ENCODE assay signal across 14 mouse cellular contexts in genomic region chr9:46645469-46645884, GRCm38 (mm10).
DNase-seq lines count a peak whose midpoint lies in the region; ATAC-seq lines count a peak whose summit lies in the region.
"Had no signal": no experiment of that assay in that cellular context is flagged by ENCODE, and none has a peak within 500 bp of the region (broad histone marks: within the 10 kb centered on the region; RNA-seq: fewer than 3 reads in every experiment).

No protein-coding gene starts in this region.

- H3K4me1 ChIP-seq in heart, embryonic 16.5 days (ENCODE audit: control insufficient read depth, insufficient read depth, low read length): no peaks in the 10 kb centered on the region
- H3K4me1 ChIP-seq in forebrain, embryonic 15.5 days: peaks cover 17% of the 10 kb centered on the region
- H3K4me1 ChIP-seq in midbrain, embryonic 11.5 days (ENCODE audit: control insufficient read depth, insufficient read depth, low read length): peaks cover 12% of the 10 kb centered on the region
- H3K4me1 ChIP-seq: limb, embryonic 13.5 days had no signal

- H3K27ac ChIP-seq in heart, embryonic 16.5 days (ENCODE audit: low read length): no peak overlapping the region
- H3K27ac ChIP-seq in forebrain, embryonic 15.5 days (replicated peaks): peak overlapping the region; percentile 62
- no peak overlapping the region for H3K27ac ChIP-seq in midbrain, embryonic 11.5 days (ENCODE audit: low read depth, low read length)
- H3K27ac ChIP-seq: embryonic facial prominence, embryonic 15.5 days; gastrocnemius, adult 2 months; limb, embryonic 13.5 days had no signal

- no peak for DNase-seq in heart, adult 18-20 months
- DNase-seq in embryo, embryonic 10 days (ENCODE audit: low spot score): peak; percentile 33
- peak; percentile 86 for DNase-seq in midbrain, embryonic 11.5 days (ENCODE audit: low spot score, missing footprints)
- no peak for DNase-seq in cerebellum, postnatal 36 days
- no peak for DNase-seq in adrenal gland, adult 8-10 months
- no peak for DNase-seq in urinary bladder, postnatal 10 days (ENCODE audit: low spot score)
- DNase-seq: adrenal gland, postnatal 10 days; cerebellum, adult 11-12 months; gastrocnemius, adult 2 months; lung, postnatal 10 days had no signal

- no peak overlapping the region for H3K4me3 ChIP-seq in heart, embryonic 16.5 days (ENCODE audit: low read length)
- H3K4me3 ChIP-seq in forebrain, embryonic 15.5 days: no peak overlapping the region
- no peak overlapping the region for H3K4me3 ChIP-seq in midbrain, embryonic 11.5 days (ENCODE audit: low read depth, low read length)
- H3K4me3 ChIP-seq: embryonic facial prominence, embryonic 15.5 days; gastrocnemius, adult 2 months; limb, embryonic 13.5 days had no signal

- ATAC-seq in heart, embryonic 16.5 days (replicated peaks; ENCODE audit: extremely low read depth, insufficient read depth, low FRiP score): peak; percentile 18; the same call in 1 of the 2 replicates
- peak; percentile 60 for ATAC-seq in forebrain, embryonic 15.5 days (replicated peaks)
- ATAC-seq in midbrain, embryonic 11.5 days (ENCODE audit: low FRiP score): peak; percentile 52; the same call in 1 of the 2 replicates

- peaks cover 2% of the 10 kb centered on the region; the same call in 1 of the 2 replicates for H3K27me3 ChIP-seq in heart, embryonic 16.5 days (ENCODE audit: control insufficient read depth, insufficient read depth, low read length)
- H3K27me3 ChIP-seq in forebrain, embryonic 15.5 days: no peaks in the 10 kb centered on the region
- H3K27me3 ChIP-seq in midbrain, embryonic 11.5 days (ENCODE audit: control insufficient read depth, insufficient read depth, low read length): no peaks in the 10 kb centered on the region
- H3K27me3 ChIP-seq: embryonic facial prominence, embryonic 15.5 days had no signal

- 25% methylated on average over 7 of the region's 7 CpGs for WGBS in heart, embryonic 16.5 days
- WGBS in forebrain, embryonic 15.5 days: 19% methylated on average over 7 of the region's 7 CpGs
- WGBS in midbrain, embryonic 11.5 days: 27% methylated on average over 7 of the region's 7 CpGs

- H3K9me3 ChIP-seq in heart, embryonic 16.5 days (replicated peaks; ENCODE audit: control insufficient read depth, low read length): no peaks in the 10 kb centered on the region
- H3K9me3 ChIP-seq in forebrain, embryonic 15.5 days: no peaks in the 10 kb centered on the region
- H3K9me3 ChIP-seq in midbrain, embryonic 11.5 days (ENCODE audit: control insufficient read depth, low read length): no peaks in the 10 kb centered on the region
- H3K9me3 ChIP-seq: embryonic facial prominence, embryonic 15.5 days; limb, embryonic 13.5 days had no signal

- no peak overlapping the region for H3K9ac ChIP-seq in heart, embryonic 16.5 days (ENCODE audit: low read length)
- no peak overlapping the region for H3K9ac ChIP-seq in forebrain, embryonic 15.5 days (replicated peaks)
- H3K9ac ChIP-seq in midbrain, embryonic 11.5 days (ENCODE audit: low read length): no peak overlapping the region
- H3K9ac ChIP-seq: embryonic facial prominence, embryonic 15.5 days; limb, embryonic 13.5 days had no signal

- H3K4me2 ChIP-seq in heart, embryonic 16.5 days (ENCODE audit: low read depth, low read length): no peak overlapping the region
- no peak overlapping the region for H3K4me2 ChIP-seq in forebrain, embryonic 15.5 days (replicated peaks)
- no peak overlapping the region for H3K4me2 ChIP-seq in midbrain, embryonic 11.5 days
- H3K4me2 ChIP-seq: embryonic facial prominence, embryonic 15.5 days; limb, embryonic 13.5 days had no signal

- H3K36me3 ChIP-seq in heart, embryonic 16.5 days (ENCODE audit: control insufficient read depth, insufficient read depth): no peaks in the 10 kb centered on the region
- no peaks in the 10 kb centered on the region for H3K36me3 ChIP-seq in forebrain, embryonic 15.5 days
- H3K36me3 ChIP-seq in midbrain, embryonic 11.5 days (ENCODE audit: control insufficient read depth, insufficient read depth, low read length): no peaks in the 10 kb centered on the region
- H3K36me3 ChIP-seq: embryonic facial prominence, embryonic 15.5 days; limb, embryonic 13.5 days had no signal

Comparison
In these comparisons a context has a peak if more than half of its experiments do, and no peak if none do; other contexts are left out.
1. DNase-seq: peak in embryo, embryonic 10 days (single experiment) and midbrain, embryonic 11.5 days (single experiment); none in heart, adult 18-20 months (0 of 2), cerebellum, postnatal 36 days (0 of 2), adrenal gland, adult 8-10 months (single experiment) and urinary bladder, postnatal 10 days (single experiment).
2. Peak in every context shown above with its lines, with median percentiles within 50 percentile points of each other: ATAC-seq.